Mouse (Mus musculus) MEL (cell line): ENCODE data around the gene 9030612E09Rik.

Experiments
- CHD1 ChIP-seq: IDR thresholded peaks from 2 replicates; pipeline ENCODE4 v1.6.1; 2012; ENCODE audit warnings: low read depth, mild to moderate bottlenecking, inconsistent platforms, low read length, improper control_type of control experiment
- CHD2 ChIP-seq: IDR thresholded peaks from 2 replicates; pipeline ENCODE4 v1.6.1; 2011; ENCODE audit warnings: low read length, improper control_type of control experiment
- CTCF ChIP-seq, 3 experiments: IDR thresholded peaks in 2 of 3; conservative IDR thresholded peaks in 1 of 3; 2 replicates each; pipeline ENCODE4 v1.5.1; 2011 to 2012; ENCODE audit warnings: low read length in 3 of 3, low read depth in 2 of 3, mild to moderate bottlenecking in 2 of 3, improper control_type of control experiment in 1 of 3, inconsistent platforms in 1 of 3, mixed read lengths in 1 of 3, moderate library complexity in 1 of 3; ENCODE audit not compliant: control insufficient read depth in 1 of 3, insufficient read depth in 1 of 3, poor library complexity in 1 of 3, severe bottlenecking in 1 of 3
- E2F4 ChIP-seq: IDR thresholded peaks from 2 replicates; pipeline ENCODE4 v1.6.1; 2011; ENCODE audit warnings: low read depth, low read length, improper control_type of control experiment, borderline replicate concordance
- EP300 ChIP-seq, 2 experiments: IDR thresholded peaks; 2 replicates each; pipeline ENCODE4 v1.6.1; 2011; ENCODE audit warnings: improper control_type of control experiment in 2 of 2, low read length in 2 of 2, low read depth in 1 of 2, mild to moderate bottlenecking in 1 of 2
- GATA1 ChIP-seq: IDR thresholded peaks from 2 replicates; pipeline ENCODE4 v1.6.1; 2011; ENCODE audit warnings: low read depth, low read length, improper control_type of control experiment
- HCFC1 ChIP-seq: IDR thresholded peaks from 2 replicates; pipeline ENCODE4 v1.6.1; 2012; ENCODE audit warnings: low read depth, mild to moderate bottlenecking, inconsistent platforms, low read length, improper control_type of control experiment, moderate library complexity
- MXI1 ChIP-seq: IDR thresholded peaks from 2 replicates; pipeline ENCODE4 v1.6.1; 2011; ENCODE audit warnings: mild to moderate bottlenecking, low read depth, low read length, improper control_type of control experiment
- MYC ChIP-seq: IDR thresholded peaks from 2 replicates; pipeline ENCODE4 v1.6.1; 2011; ENCODE audit warnings: low read depth, mild to moderate bottlenecking, low read length, improper control_type of control experiment, moderate library complexity
- POLR2A ChIP-seq, 2 experiments: IDR thresholded peaks; 2 replicates each; pipeline ENCODE4 v1.6.1; 2011 to 2012; ENCODE audit warnings: low read length in 2 of 2, mild to moderate bottlenecking in 2 of 2, control low read depth in 1 of 2, improper control_type of control experiment in 1 of 2, low read depth in 1 of 2, moderate library complexity in 1 of 2; ENCODE audit not compliant: control insufficient read depth in 1 of 2, insufficient read depth in 1 of 2, poor library complexity in 1 of 2
- POLR2AphosphoS2 ChIP-seq: IDR thresholded peaks from 2 replicates; pipeline ENCODE4 v1.6.1; 2011; ENCODE audit warnings: low read length, improper control_type of control experiment
- TAL1 ChIP-seq: IDR thresholded peaks from 2 replicates; pipeline ENCODE4 v1.6.1; 2012; ENCODE audit warnings: mild to moderate bottlenecking, inconsistent platforms, low read length, moderate library complexity, mixed read lengths
- TCF12 ChIP-seq: IDR thresholded peaks from 2 replicates; pipeline ENCODE4 v1.6.1; 2014; ENCODE audit warnings: low read depth, mild to moderate bottlenecking, inconsistent platforms, low read length, improper control_type of control experiment, moderate library complexity

- no peak for TF ChIP-seq HCFC1
- no peak for TF ChIP-seq CHD1
- TF ChIP-seq MXI1 = no peak
- no peak for TF ChIP-seq GATA1
- TF ChIP-seq CHD2 = no peak
- no peak for TF ChIP-seq TAL1
- no peak for TF ChIP-seq POLR2AphosphoS2
- no peak for TF ChIP-seq CTCF (IDR thresholded peaks at IDR 0.05 in 2 of 3, conservative IDR thresholded peaks at IDR 0.05 in 1 of 3; ENCODE audit: control insufficient read depth in 1 of 3, insufficient read depth in 1 of 3, low read depth in 2 of 3, low read length in 3 of 3, poor library complexity in 1 of 3, severe bottlenecking in 1 of 3)
- no peak for TF ChIP-seq POLR2A (IDR thresholded peaks at IDR 0.05; ENCODE audit: control insufficient read depth in 1 of 2, insufficient read depth in 1 of 2, low read depth in 1 of 2, low read length in 2 of 2, poor library complexity in 1 of 2)
- TF ChIP-seq MYC = no peak
- TF ChIP-seq EP300 (IDR thresholded peaks at IDR 0.05; ENCODE audit: low read depth in 1 of 2, low read length in 2 of 2) = no peak
- no peak for TF ChIP-seq E2F4
- no peak for TF ChIP-seq TCF12
Observed at GRCm38 (mm10) chr10:43221659-43222058, 47.2 kb downstream of the 9030612E09Rik start.
